Mouse (Mus musculus) mouse embryonic stem cell (cell line): ENCODE measurements around the gene Tgfbr3.

Experiments
- in situ Hi-C, 2 experiments: fragments of 300-500 bp; cut with MboI; formaldehyde crosslinking; loops; 1 replicate in 1 of 2; 3 replicates in 1 of 2; pipeline ENCODE4 v1.14.3; 2019 to 2020; ENCODE audit warnings: low sequenced_read_pairs in 2 of 2, low pct_unique_long_range_greater_than_20kb in 1 of 2, mixed read lengths in 1 of 2; ENCODE audit not compliant: unreplicated experiment in 1 of 2

Gene Tgfbr3

DNA sequence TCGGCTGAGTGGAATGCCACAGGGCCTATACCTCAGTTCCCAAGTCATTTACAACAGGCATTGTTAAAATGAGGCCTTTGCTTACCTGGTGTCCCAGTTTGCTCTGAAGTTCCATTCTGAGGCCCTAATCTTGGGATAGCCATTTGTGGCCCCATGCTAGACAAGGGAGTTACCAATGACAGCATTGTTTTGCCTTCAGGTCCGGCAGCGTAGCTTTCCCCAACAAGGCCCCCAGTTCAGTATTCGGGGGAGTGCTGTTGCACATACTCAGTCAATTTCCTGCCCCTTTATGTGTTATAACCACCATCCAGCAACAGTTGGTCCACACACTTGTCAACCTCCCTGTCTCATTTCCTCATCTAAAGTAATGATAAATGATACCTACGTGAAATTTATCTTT lies 124.2 kb downstream of the Tgfbr3 start:
- in situ Hi-C loops: no loop called here

DNA sequence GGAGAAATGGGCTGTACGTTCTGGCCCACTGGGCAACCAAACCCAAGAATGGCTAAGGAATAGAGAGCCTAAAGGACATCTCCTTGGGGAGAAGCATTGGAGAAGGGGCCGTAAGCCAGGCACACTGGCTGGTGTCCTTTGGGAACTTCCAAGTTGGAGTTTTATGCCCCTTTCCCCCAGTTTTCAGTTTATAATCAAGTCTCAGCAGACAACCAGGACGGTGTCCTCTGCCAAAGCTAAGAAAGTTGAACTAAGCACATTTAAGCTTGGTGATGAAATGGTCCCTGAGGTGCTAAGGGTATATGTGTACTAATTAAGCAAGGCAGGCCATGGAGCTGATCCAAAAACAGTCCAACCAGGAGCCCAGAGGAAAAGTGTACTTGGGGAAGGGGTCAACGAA lies 124.6 kb downstream of the Tgfbr3 start:
- in situ Hi-C loops: no loop called here

DNA sequence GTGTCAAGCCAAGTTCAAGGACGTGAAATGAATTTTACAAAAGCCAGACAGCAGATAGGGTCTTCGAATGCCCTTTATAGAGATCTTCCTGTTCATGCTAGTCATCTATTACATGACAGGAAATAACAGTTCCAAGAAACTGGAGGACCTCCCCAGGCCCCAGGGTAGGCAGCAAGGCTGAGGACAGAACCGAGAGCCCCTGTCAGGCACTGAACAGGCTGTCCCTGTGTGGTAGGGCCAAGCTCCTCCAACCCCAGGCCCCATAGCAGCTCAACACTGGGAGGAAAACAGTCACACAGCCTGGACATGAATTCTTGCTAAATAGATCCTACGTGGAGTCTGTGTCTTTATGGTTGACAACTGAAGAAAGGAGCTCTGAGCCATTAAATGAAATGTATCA lies 125.3 kb downstream of the Tgfbr3 start:
- in situ Hi-C loops: no loop called here

DNA sequence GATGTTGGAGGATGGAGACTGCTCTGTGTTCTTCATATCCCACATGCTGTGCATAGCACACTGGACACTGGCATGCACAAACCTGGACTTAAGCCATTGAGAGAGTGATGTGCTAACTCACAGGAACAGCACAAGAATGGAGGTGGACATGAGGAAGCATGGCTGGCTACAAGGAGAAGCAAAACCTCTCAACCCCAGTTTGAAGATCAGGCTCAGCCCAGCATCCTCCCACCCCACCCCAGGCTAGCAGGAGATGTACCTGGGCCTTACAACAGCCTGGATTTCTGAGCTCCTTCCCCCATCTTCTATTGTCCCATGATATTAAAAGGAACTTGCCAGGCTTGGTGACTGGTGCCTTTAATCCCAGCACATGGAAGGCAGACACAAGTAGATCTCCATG lies 126.1 kb downstream of the Tgfbr3 start:
- in situ Hi-C loops: no loop called here

DNA sequence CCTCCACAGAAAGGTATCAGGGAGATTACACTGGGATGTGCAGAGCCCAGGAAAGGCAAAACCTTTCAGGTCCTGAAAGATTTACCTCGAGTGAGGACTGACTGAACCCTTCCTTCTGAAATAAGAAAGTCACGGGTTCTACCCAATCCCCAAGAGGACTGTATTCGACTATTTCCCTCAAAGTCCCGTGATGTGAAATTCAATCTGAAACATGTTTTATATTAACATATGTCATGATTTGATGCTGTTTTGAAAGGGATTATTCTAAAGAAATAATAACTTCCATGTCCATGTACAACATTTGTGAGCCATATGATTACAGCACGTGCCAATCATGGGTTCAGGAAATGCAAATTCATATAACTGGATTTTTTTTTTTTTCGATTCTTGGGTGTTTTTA lies 126.6 kb downstream of the Tgfbr3 start:
- in situ Hi-C loops: no loop called here

GRCm38 (mm10) chr5:107162319-107162718 lies 127.1 kb downstream of the Tgfbr3 start:
- in situ Hi-C loops: no loop called here

DNA sequence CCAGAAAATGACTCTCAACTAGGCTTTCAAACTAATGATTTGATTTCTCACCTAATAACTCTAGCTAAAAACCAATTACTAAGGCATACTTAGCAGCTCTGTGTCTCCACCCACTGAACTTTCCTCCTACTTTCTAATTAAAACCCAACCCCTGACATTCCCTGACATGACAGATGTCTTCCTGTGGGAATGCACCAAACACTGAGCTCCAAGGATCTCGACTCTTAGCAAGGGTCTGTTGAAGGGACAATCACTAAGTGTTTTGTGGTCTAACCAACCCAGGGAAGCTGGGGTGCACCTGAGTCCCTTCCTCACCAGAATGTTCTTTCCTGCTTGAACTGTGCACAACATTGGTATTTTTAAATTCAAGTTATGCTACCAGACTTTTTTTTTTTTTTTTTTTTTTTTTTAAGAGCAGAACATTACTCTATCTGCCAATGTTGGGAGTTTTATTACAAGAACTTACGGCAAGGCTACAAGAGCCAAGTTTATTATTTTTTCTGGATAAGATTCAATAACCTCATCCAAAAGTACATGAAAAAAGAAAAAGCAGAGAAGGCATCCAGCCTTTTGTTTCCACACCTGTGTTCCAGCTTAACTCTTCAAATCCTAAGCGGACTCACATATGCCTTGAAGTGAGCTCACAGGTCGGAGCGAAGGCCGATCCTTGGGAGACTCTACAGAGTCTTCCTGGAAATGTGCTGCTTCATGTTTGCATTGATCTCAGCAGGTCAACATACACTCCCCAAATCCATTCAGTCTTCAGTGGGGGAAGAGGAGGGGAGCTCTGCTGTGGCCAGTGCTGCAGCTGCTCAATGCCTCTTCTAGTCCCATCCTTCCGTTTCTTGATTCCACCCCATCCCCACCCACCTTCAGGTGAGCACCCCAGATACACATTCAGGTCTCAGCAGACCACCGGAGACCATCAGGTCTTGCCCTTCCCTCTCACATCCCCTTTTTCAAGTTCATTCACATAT lies 129.2 kb downstream of the Tgfbr3 start:
- in situ Hi-C loops: no loop called here

GRCm38 (mm10) chr5:107158531-107159178 lies 130.8 kb downstream of the Tgfbr3 start:
- in situ Hi-C loops: no loop called here

GRCm38 (mm10) chr5:107157384-107157783 lies 132.0 kb downstream of the Tgfbr3 start:
- in situ Hi-C loops: no loop called here

- in situ Hi-C loops: no loop called here
These were observed 133.3 kb downstream of the Tgfbr3 start for GRCm38 (mm10) chr5:107156096-107156495.

- in situ Hi-C loops: no loop called here
These were observed 136.4 kb downstream of the Tgfbr3 start for GRCm38 (mm10) chr5:107152989-107153388.

- in situ Hi-C loops: no loop called here
These were observed 138.1 kb downstream of the Tgfbr3 start for GRCm38 (mm10) chr5:107151320-107151719.

DNA sequence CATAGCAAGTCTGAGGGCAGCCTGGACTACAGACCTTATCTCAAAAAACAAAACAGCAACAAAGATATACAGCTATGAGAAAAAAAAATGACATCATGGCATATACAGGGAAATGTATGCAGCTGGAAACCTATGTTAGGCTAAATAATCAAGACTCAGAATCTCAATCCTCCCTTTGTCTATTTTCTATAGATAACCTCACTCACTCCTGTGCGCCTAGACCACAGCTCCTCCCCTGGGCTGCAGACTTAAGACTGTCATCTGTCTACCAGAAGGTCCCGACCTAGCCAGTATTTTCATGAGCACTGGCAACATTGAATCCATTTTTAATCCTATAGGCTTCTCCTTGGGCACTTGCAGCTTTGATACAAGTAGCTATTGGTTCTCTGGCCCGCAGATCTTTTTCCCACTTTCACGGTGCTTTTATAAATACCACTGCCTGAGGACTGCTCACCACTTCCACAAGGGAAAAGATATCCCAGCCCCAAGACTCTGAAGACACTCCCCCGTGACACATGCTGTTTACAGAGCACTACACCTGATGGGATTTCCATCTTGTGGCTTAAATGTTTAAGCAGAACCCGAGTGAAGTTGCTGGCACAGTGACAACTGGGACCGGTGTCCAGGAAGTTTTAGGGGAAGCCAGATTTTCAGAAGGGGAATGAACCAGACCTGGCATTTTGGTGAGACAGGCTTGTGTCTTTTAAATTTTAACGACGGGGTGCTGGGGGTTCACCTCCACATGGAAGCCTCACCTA lies 138.7 kb downstream of the Tgfbr3 start:
- in situ Hi-C loops: no loop called here

GRCm38 (mm10) chr5:107147951-107148766 lies 141.3 kb downstream of the Tgfbr3 start:
- in situ Hi-C loops: no loop called here

GRCm38 (mm10) chr5:107147413-107147812 lies 142.0 kb downstream of the Tgfbr3 start:
- in situ Hi-C loops: no loop called here

GRCm38 (mm10) chr5:107146111-107146616 lies 143.3 kb downstream of the Tgfbr3 start:
- in situ Hi-C loops: no loop called here

DNA sequence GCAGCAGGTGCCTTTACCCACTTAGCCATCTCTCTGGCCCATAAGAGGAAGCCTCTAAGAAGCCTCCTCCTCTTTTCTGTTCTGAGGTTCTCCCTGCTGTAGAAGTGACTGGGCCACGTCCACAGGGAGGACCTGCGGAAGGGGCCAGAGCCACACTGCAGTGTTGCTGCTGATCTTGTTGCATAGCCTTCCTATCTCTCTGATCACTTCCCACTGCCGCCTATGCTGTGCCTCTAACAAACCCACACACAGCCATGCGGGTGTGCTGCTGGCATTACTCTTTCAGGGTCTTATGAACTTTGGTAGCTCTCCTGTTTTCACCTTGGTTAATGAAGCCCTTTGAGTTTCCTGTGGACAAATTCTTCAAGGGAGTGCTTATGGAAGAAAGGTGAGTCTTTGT lies 144.3 kb downstream of the Tgfbr3 start:
- in situ Hi-C loops: no loop called here

GRCm38 (mm10) chr5:107144263-107144843 lies 145.1 kb downstream of the Tgfbr3 start:
- in situ Hi-C loops: no loop called here
